Mouse (Mus musculus): ENCODE data around the gene Cecr2.
"Not testable (repeated sequence)": the region's sequence is repeated elsewhere in the genome, so short reads cannot be mapped to it uniquely, and the experiment has no call there.

Cecr2 gene

GRCm38 (mm10) chr6:120776286-120776685, 110.1 kb downstream of the Cecr2 start:
- DNase-seq: no peak

- DNase-seq: no peak
These were observed 111.4 kb downstream of the Cecr2 start for GRCm38 (mm10) chr6:120777533-120777932.

- DNase-seq: no peak
These were observed 112.1 kb downstream of the Cecr2 start for GRCm38 (mm10) chr6:120778226-120778625.

GRCm38 (mm10) chr6:120782948-120783347, 116.8 kb downstream of the Cecr2 start:
- no peak for DNase-seq

GRCm38 (mm10) chr6:120784351-120784750, 118.2 kb downstream of the Cecr2 start:
- DNase-seq: no peak

- no peak for DNase-seq
These were observed 122.0 kb downstream of the Cecr2 start for GRCm38 (mm10) chr6:120788068-120788607.

GRCm38 (mm10) chr6:120788904-120789303, 122.7 kb downstream of the Cecr2 start:
- DNase-seq: no peak

- DNase-seq: no peak
These were observed 124.0 kb downstream of the Cecr2 start for GRCm38 (mm10) chr6:120790153-120790552.

GRCm38 (mm10) chr6:120790717-120791116, 124.5 kb downstream of the Cecr2 start:
- no peak for DNase-seq

GRCm38 (mm10) chr6:120792947-120793346, 126.8 kb downstream of the Cecr2 start:
- DNase-seq: no peak

- no peak for DNase-seq
These were observed 129.4 kb downstream of the Cecr2 start for GRCm38 (mm10) chr6:120795422-120796086.

GRCm38 (mm10) chr6:120796111-120796510, 129.9 kb downstream of the Cecr2 start:
- DNase-seq: no peak

- no peak for DNase-seq
These were observed 131.8 kb downstream of the Cecr2 start for GRCm38 (mm10) chr6:120798019-120798418.

- DNase-seq: no peak
These were observed 132.7 kb downstream of the Cecr2 start for GRCm38 (mm10) chr6:120798905-120799304.

GRCm38 (mm10) chr6:120799581-120800041, 133.4 kb downstream of the Cecr2 start:
- no peak for DNase-seq

GRCm38 (mm10) chr6:120806999-120807737, 141.0 kb downstream of the Cecr2 start:
- no peak for DNase-seq

- no peak for DNase-seq
These were observed 141.5 kb downstream of the Cecr2 start for GRCm38 (mm10) chr6:120807738-120808081.

- DNase-seq: not testable (repeated sequence)
These were observed 145.8 kb downstream of the Cecr2 start for GRCm38 (mm10) chr6:120811999-120812398.

GRCm38 (mm10) chr6:120819294-120819693, 153.1 kb downstream of the Cecr2 start:
- peak; percentile 66 for DNase-seq

- peak; percentile 38 for DNase-seq
These were observed 154.0 kb downstream of the Cecr2 start for GRCm38 (mm10) chr6:120820144-120820543.
